Mouse (Mus musculus) olfactory bulb, adult 2 months (tissue): ENCODE measurements around the gene Cercam. TPM values are rescaled to one million over a fixed set of nuclear protein-coding genes. Genes with fewer than 3 reads are reported as not detected.

Experiments used
- H3K27ac ChIP-seq: fragments of 200-500 bp; 2 replicates; pipeline ENCODE4 v1.5.1; 2012; ENCODE audit warnings: low read depth, low read length; ENCODE audit not compliant: insufficient read depth
- H3K4me1 ChIP-seq: fragments of 200-500 bp; 2 replicates; pipeline ENCODE4 v1.6.1; 2012; ENCODE audit warnings: low read length; ENCODE audit not compliant: control insufficient read depth, insufficient read depth
- H3K4me3 ChIP-seq: fragments of 200-500 bp; 2 replicates; pipeline ENCODE4 v1.5.1; 2012; ENCODE audit warnings: mild to moderate bottlenecking, low read depth, low read length, moderate library complexity; ENCODE audit not compliant: insufficient read depth
- CTCF ChIP-seq: fragments of 200-500 bp; IDR thresholded peaks from 2 replicates; pipeline ENCODE4 v1.5.1; 2012; ENCODE audit warnings: low read depth, mild to moderate bottlenecking, low read length, moderate library complexity; ENCODE audit not compliant: insufficient read depth
- POLR2A ChIP-seq: fragments of 200-500 bp; IDR thresholded peaks from 2 replicates; pipeline ENCODE4 v1.6.1; 2012; ENCODE audit warnings: mild to moderate bottlenecking, low read depth, low read length, moderate library complexity; ENCODE audit not compliant: insufficient read depth
- WGBS: fragments of 180-500 bp; shearing (Covaris S2); methylation state at CpG from one replicate; pipeline ENCODE4 v1.1.7; 2018; 5-methylcytosine and 5-hydroxymethylcytosine counted together
- polyA plus RNA-seq: library from polyadenylated mRNA; stranded (reverse); fragments of >200 nt; gene quantifications from 2 replicates; pipeline ENCODE4 v1.2.4, GENCODE M21; 2012; ENCODE audit warnings: low replicate concordance; ENCODE audit not compliant: missing spikeins, insufficient read depth, insufficient read length

Cercam gene
- polyA plus RNA-seq, 1 experiment: not detected

- TF ChIP-seq CTCF (no peak), POLR2A (no peak)
- WGBS: 88% methylated on average over 11 of the region's 11 CpGs
- no peak overlapping the region for H3K27ac ChIP-seq
- no peak overlapping the region for H3K4me3 ChIP-seq
- H3K4me1 ChIP-seq: peaks cover 6% of the 10 kb centered on the region
These were observed 48.7 kb downstream of the Cercam start for GRCm38 (mm10) chr2:29917621-29918020.

DNA sequence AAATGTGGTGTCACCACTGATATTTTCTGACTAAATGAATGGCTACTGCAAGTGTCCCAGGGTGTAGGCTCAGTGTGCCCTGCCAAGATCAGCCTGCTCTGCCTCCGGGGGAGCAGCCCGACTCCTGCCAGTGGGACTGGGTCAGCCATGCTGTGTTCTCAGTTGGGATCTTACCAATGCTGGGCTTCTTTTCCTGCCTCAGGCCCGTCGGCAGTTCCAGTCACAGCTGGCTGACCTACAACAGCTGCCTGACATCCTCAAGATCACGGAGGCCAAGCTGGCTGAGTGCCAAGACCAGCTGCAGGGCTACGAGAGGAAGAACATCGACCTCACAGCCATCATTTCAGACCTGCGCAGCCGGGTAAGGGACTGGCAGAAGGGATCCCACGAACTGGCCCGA is 53.0 kb downstream of the Cercam start:
- Histone ChIP-seq H3K27ac (0 out of 2 replicates have a peak overlapping the region, but pooled peaks have one; percentile 41), H3K4me3 (no peak overlapping the region), H3K4me1 (peaks cover 6% of the 10 kb centered on the region)
- TF ChIP-seq CTCF: no peak
- no peak for TF ChIP-seq POLR2A
- WGBS: 32% methylated on average over 11 of the region's 11 CpGs

- WGBS: 92% methylated on average over 5 of the region's 5 CpGs
- Histone ChIP-seq H3K4me1 (peaks cover 4% of the 10 kb centered on the region), H3K4me3 (no peak overlapping the region), H3K27ac (no peak overlapping the region)
- TF ChIP-seq CTCF (no peak), POLR2A (no peak)
These were observed 57.6 kb downstream of the Cercam start for GRCm38 (mm10) chr2:29926542-29926941.

- Histone ChIP-seq H3K27ac (no peak overlapping the region), H3K4me3 (no peak overlapping the region), H3K4me1 (no peaks in the 10 kb centered on the region)
- TF ChIP-seq CTCF (no peak), POLR2A (no peak)
- 83% methylated on average over 10 of the region's 10 CpGs for WGBS
These were observed 61.5 kb downstream of the Cercam start for GRCm38 (mm10) chr2:29930506-29930905.

- H3K4me1 ChIP-seq: no peaks in the 10 kb centered on the region
- TF ChIP-seq POLR2A (no peak), CTCF (no peak)
- WGBS: 73% methylated on average over 6 of the region's 6 CpGs
- no peak overlapping the region for H3K4me3 ChIP-seq
- H3K27ac ChIP-seq: no peak overlapping the region
These were observed 62.2 kb downstream of the Cercam start for GRCm38 (mm10) chr2:29931194-29931593.

Other genes with a start within 250 kb of the Cercam start
- 75.7 TPM in 1 of 2 replicates, not detected in the other for gene Rapgef1, start 249.4 kb upstream of the Cercam start, polyA plus RNA-seq
- not detected in 2 replicates for gene Gm13420, start 117.5 kb upstream of the Cercam start, polyA plus RNA-seq
- not detected in 2 replicates for gene Gm13547, start 109.9 kb upstream of the Cercam start, polyA plus RNA-seq
- gene Coq4, start 81.7 kb upstream of the Cercam start, polyA plus RNA-seq: not detected in 2 replicates
- gene Trub2, start 80.7 kb upstream of the Cercam start, polyA plus RNA-seq: not detected in 2 replicates
- gene Slc27a4, start 66.5 kb upstream of the Cercam start, polyA plus RNA-seq: not detected in 2 replicates
- not detected in 2 replicates for gene Urm1, start 49.1 kb upstream of the Cercam start, polyA plus RNA-seq
- gene Odf2, start 20.1 kb downstream of the Cercam start, polyA plus RNA-seq: 472 TPM in 1 of 2 replicates, not detected in the other
- not detected in 2 replicates for gene Gle1, start 66.3 kb downstream of the Cercam start, polyA plus RNA-seq
- 496 and 868 TPM in 2 replicates for gene Sptan1, start 96.4 kb downstream of the Cercam start, polyA plus RNA-seq
- not detected in 2 replicates for gene Wdr34, start 179.7 kb downstream of the Cercam start, polyA plus RNA-seq
- 163 TPM in 1 of 2 replicates, not detected in the other for gene Set, start 188.2 kb downstream of the Cercam start, polyA plus RNA-seq
- gene Pkn3, start 208.5 kb downstream of the Cercam start, polyA plus RNA-seq: not detected in 2 replicates
- not detected in 2 replicates for gene Zdhhc12, start 224.5 kb downstream of the Cercam start, polyA plus RNA-seq